Mouse (Mus musculus) cerebellum, postnatal 10 days (tissue): ENCODE measurements around the gene Ptpn20.

Source experiments
- DNase-seq, 2 experiments: peaks; one replicate each; pipeline ENCODE4 v3.0.0; 2021; ENCODE audit warnings: mixed read lengths in 2 of 2

Ptpn20 gene

GRCm38 (mm10) chr14:33588951-33589350, at the start of gene Ptpn20:
Gene Ptpn20, plus strand, starts transcription at chr14:33589207.
- peak; percentile 18 to 24 for DNase-seq

- DNase-seq: no peak
Measured at GRCm38 (mm10) chr14:33539559-33540167, 49.3 kb upstream of the Ptpn20 start.

- peak in 1 of 2 experiments; percentile 25 for DNase-seq
Measured at GRCm38 (mm10) chr14:33545565-33546143, 43.4 kb upstream of the Ptpn20 start.

- no peak for DNase-seq
Measured at GRCm38 (mm10) chr14:33548650-33549049, 40.4 kb upstream of the Ptpn20 start.

GRCm38 (mm10) chr14:33549856-33550255, 39.2 kb upstream of the Ptpn20 start:
- DNase-seq: peak; percentile 80 to 86

- DNase-seq: no peak
Measured at GRCm38 (mm10) chr14:33570737-33571136, 18.3 kb upstream of the Ptpn20 start.

GRCm38 (mm10) chr14:33573643-33574042, 15.4 kb upstream of the Ptpn20 start:
- no peak for DNase-seq

- DNase-seq: peak; percentile 31 to 46
Measured at GRCm38 (mm10) chr14:33579771-33580484, 9.1 kb upstream of the Ptpn20 start.

- peak; percentile 54 to 60 for DNase-seq
Measured at GRCm38 (mm10) chr14:33598376-33599130, 9.5 kb downstream of the Ptpn20 start.

- no peak for DNase-seq
Measured at GRCm38 (mm10) chr14:33607431-33607830, 18.4 kb downstream of the Ptpn20 start.

GRCm38 (mm10) chr14:33625036-33625435, 36.0 kb downstream of the Ptpn20 start:
- DNase-seq: no peak

GRCm38 (mm10) chr14:33632790-33633372, 43.9 kb downstream of the Ptpn20 start:
- peak; percentile 70 to 71 for DNase-seq

- no peak for DNase-seq
Measured at GRCm38 (mm10) chr14:33634354-33634753, 45.3 kb downstream of the Ptpn20 start.

- no peak for DNase-seq
Measured at GRCm38 (mm10) chr14:33634774-33635173, 45.8 kb downstream of the Ptpn20 start.

GRCm38 (mm10) chr14:33639357-33639756, 50.4 kb downstream of the Ptpn20 start:
- DNase-seq: peak; percentile 30 to 46

GRCm38 (mm10) chr14:33650721-33651120, 61.7 kb downstream of the Ptpn20 start:
- peak; percentile 61 to 64 for DNase-seq

GRCm38 (mm10) chr14:33657471-33657901, 68.5 kb downstream of the Ptpn20 start:
- no peak for DNase-seq

- DNase-seq: peak in 1 of 2 experiments; percentile 22
Measured at GRCm38 (mm10) chr14:33658331-33658730, 69.3 kb downstream of the Ptpn20 start.

GRCm38 (mm10) chr14:33662080-33662479, 73.1 kb downstream of the Ptpn20 start:
- peak; percentile 25 to 26 for DNase-seq

- no peak for DNase-seq
Measured at GRCm38 (mm10) chr14:33666301-33666700, 77.3 kb downstream of the Ptpn20 start.

GRCm38 (mm10) chr14:33669891-33670290, 80.9 kb downstream of the Ptpn20 start:
- DNase-seq: peak; percentile 38 to 52

- DNase-seq: peak; percentile 83 to 85
Measured at GRCm38 (mm10) chr14:33673350-33674087, 84.5 kb downstream of the Ptpn20 start.
